Mouse (Mus musculus) small intestine, adult 2 months (tissue): ENCODE measurements around the gene Syne1. TPM values are rescaled to one million over a fixed set of nuclear protein-coding genes. Genes with fewer than 3 reads are reported as not detected.

Experiments used
- H3K27ac ChIP-seq: fragments of 200-500 bp; 2 replicates; pipeline ENCODE4 v1.5.1; 2012; ENCODE audit warnings: low read depth, low read length, control low read depth, inconsistent platforms; ENCODE audit not compliant: insufficient read depth
- H3K27me3 ChIP-seq: fragments of 200-500 bp; 2 replicates; pipeline ENCODE4 v1.6.1; 2012; ENCODE audit warnings: mild to moderate bottlenecking, moderate library complexity, low read length, inconsistent platforms; ENCODE audit not compliant: control insufficient read depth, insufficient read depth
- H3K36me3 ChIP-seq: fragments of 200-500 bp; 2 replicates; pipeline ENCODE4 v1.6.1; 2012; ENCODE audit warnings: mild to moderate bottlenecking, low read length, control low read depth, inconsistent platforms; ENCODE audit not compliant: control insufficient read depth, insufficient read depth
- H3K4me1 ChIP-seq: fragments of 200-500 bp; 2 replicates; pipeline ENCODE4 v1.6.1; 2012; ENCODE audit warnings: low read length, inconsistent platforms, mixed read lengths; ENCODE audit not compliant: control insufficient read depth, insufficient read depth, insufficient read length
- H3K4me3 ChIP-seq: fragments of 200-500 bp; 2 replicates; pipeline ENCODE4 v1.5.1; 2012; ENCODE audit warnings: low read depth, mild to moderate bottlenecking, control low read depth, inconsistent platforms, low read length, moderate library complexity
- CTCF ChIP-seq: fragments of 200-500 bp; IDR thresholded peaks from 2 replicates; pipeline ENCODE4 v1.5.1; 2012; ENCODE audit warnings: low read depth, mild to moderate bottlenecking, control low read depth, inconsistent platforms, low read length, moderate library complexity, mixed read lengths; ENCODE audit not compliant: insufficient replicate concordance, insufficient read length; ENCODE audit errors: extremely low read depth
- POLR2A ChIP-seq: fragments of 200-500 bp; IDR thresholded peaks from 2 replicates; pipeline ENCODE4 v1.6.1; 2012; ENCODE audit warnings: low read depth, mild to moderate bottlenecking, control low read depth, inconsistent platforms, low read length, moderate library complexity
- WGBS: fragments of 180-500 bp; shearing (Covaris S2); methylation state at CpG from one replicate; pipeline ENCODE4 v1.1.7; 2018; 5-methylcytosine and 5-hydroxymethylcytosine counted together
- polyA plus RNA-seq: library from polyadenylated mRNA; depleted of rRNA; stranded (reverse); fragments of >200 nt; gene quantifications from 2 replicates; pipeline ENCODE4 v1.2.3, GENCODE M21; 2012

Gene Syne1
- polyA plus RNA-seq, 1 experiment, result 10.0 TPM

- Histone ChIP-seq H3K4me3 (no peak overlapping the region), H3K27me3 (no peaks in the 10 kb centered on the region), H3K36me3 (peaks cover 7% of the 10 kb centered on the region; the same call in 1 of the 2 replicates), H3K4me1 (no peaks in the 10 kb centered on the region), H3K27ac (no peak overlapping the region)
- TF ChIP-seq CTCF, result no peak
- TF ChIP-seq POLR2A, result no peak
- WGBS, result 72% methylated on average over 19 of the region's 19 CpGs
Observed at GRCm38 (mm10) chr10:5185156-5186083, 365.9 kb downstream of the Syne1 start.

DNA sequence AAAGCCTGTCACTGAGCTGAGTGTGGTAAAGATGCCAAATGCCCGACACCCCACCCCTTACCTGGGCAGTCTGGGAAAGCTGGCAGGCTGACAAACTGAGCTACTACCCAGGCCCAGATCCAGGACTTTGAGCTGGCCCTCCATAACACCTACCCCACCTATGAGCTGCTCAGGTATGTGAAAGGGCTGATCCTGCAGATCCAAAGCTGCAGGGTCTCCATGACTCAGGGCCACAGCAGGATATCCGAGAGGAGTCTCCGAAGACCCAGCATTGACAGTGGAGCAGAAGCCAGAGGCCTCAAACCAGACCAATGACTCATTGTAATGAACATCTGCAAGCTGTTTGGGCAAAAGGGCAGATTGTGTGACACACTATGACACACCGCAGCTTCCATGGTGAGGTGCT is 369.5 kb downstream of the Syne1 start:
- Histone ChIP-seq H3K4me1 (no peaks in the 10 kb centered on the region), H3K4me3 (no peak overlapping the region), H3K36me3 (peaks cover 7% of the 10 kb centered on the region; the same call in 1 of the 2 replicates), H3K27ac (no peak overlapping the region), H3K27me3 (no peaks in the 10 kb centered on the region)
- no peak for TF ChIP-seq CTCF
- no peak for TF ChIP-seq POLR2A
- 68% methylated on average over 4 of the region's 4 CpGs for WGBS

GRCm38 (mm10) chr10:5179891-5180290 is 371.4 kb downstream of the Syne1 start:
- H3K36me3 ChIP-seq, result peaks cover 4% of the 10 kb centered on the region; the same call in 1 of the 2 replicates
- TF ChIP-seq CTCF, result no peak
- TF ChIP-seq POLR2A, result no peak
- no peaks in the 10 kb centered on the region for H3K27me3 ChIP-seq
- no peaks in the 10 kb centered on the region for H3K4me1 ChIP-seq
- WGBS, result 80% methylated on average over 3 of the region's 3 CpGs
- no peak overlapping the region for H3K4me3 ChIP-seq
- H3K27ac ChIP-seq, result no peak overlapping the region

DNA sequence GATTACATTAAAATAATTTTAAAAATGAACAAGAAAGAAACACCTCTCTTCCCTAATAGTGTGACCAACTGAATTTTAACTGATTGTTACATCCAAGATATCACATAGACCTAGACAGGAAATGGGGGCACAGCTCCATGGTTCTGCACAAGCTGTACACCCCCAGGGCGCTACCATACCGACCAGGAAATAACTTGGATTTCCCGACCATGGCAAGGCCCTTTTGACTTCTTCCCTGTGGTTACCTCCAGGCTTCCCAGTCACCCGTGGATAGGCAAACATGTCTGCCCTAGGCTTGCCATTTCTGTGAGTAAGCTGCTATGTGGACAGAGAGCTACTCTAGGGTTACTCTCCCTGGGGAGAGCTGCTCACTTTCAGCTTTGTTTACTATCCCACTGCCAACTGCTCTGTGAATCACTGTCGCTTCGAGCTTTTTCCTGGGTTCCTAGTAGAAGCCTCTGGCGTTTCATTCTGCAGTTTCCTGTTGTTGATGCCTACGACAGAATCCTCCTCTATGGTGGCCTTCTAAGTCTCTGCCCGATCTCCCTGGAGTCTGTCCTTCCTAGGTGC is 373.8 kb downstream of the Syne1 start:
- Histone ChIP-seq H3K36me3 (0 out of 2 replicates have a peak, but pooled peaks cover 2% of the 10 kb centered on the region), H3K27ac (no peak overlapping the region), H3K27me3 (no peaks in the 10 kb centered on the region), H3K4me1 (no peaks in the 10 kb centered on the region), H3K4me3 (no peak overlapping the region)
- 55% methylated on average over 9 of the region's 9 CpGs for WGBS
- TF ChIP-seq CTCF (no peak), POLR2A (no peak)

- Histone ChIP-seq H3K4me3 (no peak overlapping the region), H3K27ac (no peak overlapping the region), H3K27me3 (no peaks in the 10 kb centered on the region), H3K36me3 (0 out of 2 replicates have a peak, but pooled peaks cover 2% of the 10 kb centered on the region), H3K4me1 (no peaks in the 10 kb centered on the region)
- no peak for TF ChIP-seq CTCF
- no peak for TF ChIP-seq POLR2A
- WGBS, result 42% methylated on average over 2 of the region's 2 CpGs
Observed at GRCm38 (mm10) chr10:5176371-5176770, 374.9 kb downstream of the Syne1 start.

GRCm38 (mm10) chr10:5170425-5170824 is 380.9 kb downstream of the Syne1 start:
- no peak for TF ChIP-seq POLR2A
- peak; percentile 14; the same call in 1 of the 2 replicates for TF ChIP-seq CTCF
- Histone ChIP-seq H3K4me1 (no peaks in the 10 kb centered on the region), H3K27me3 (no peaks in the 10 kb centered on the region), H3K27ac (no peak overlapping the region), H3K4me3 (no peak overlapping the region), H3K36me3 (no peaks in the 10 kb centered on the region)
- 61% methylated on average over 1 of the region's 1 CpGs for WGBS

- Histone ChIP-seq H3K27ac (no peak overlapping the region), H3K36me3 (no peaks in the 10 kb centered on the region), H3K27me3 (no peaks in the 10 kb centered on the region), H3K4me1 (no peaks in the 10 kb centered on the region), H3K4me3 (no peak overlapping the region)
- WGBS, result 68% methylated on average over 3 of the region's 3 CpGs
- TF ChIP-seq POLR2A (no peak), CTCF (no peak)
Observed at GRCm38 (mm10) chr10:5167481-5167880, 383.8 kb downstream of the Syne1 start.
